Mouse (Mus musculus): ENCODE results near the gene Traf2. TPM values are rescaled to one million over a fixed set of nuclear protein-coding genes. Genes with fewer than 3 reads are reported as not detected.

Gene Traf2
- total and polyA plus RNA-seq, 3 experiments = 10.8 to 15.8 (median 13.5) TPM

GRCm38 (mm10) chr2:25577951-25578795 lies 31.4 kb upstream of the Traf2 start:
- Histone ChIP-seq H3K27me3 (ENCODE audit: control insufficient read depth, insufficient read depth, low read length) (peaks cover 27% of the 10 kb centered on the region), H3K4me1 (ENCODE audit: control insufficient read depth, insufficient read depth, low read length) (peaks cover 10% of the 10 kb centered on the region), H3K9ac (ENCODE audit: low read depth, low read length) (peak overlapping the region; percentile 10; the same call in 1 of the 2 replicates), H3K4me3 (peak overlapping the region; percentile 21), H3K79me2 (replicated peaks; ENCODE audit: control insufficient read depth, insufficient read depth, low read length) (no peaks in the 10 kb centered on the region), H3K36me3 (ENCODE audit: control insufficient read depth, insufficient read depth, low read length) (no peaks in the 10 kb centered on the region), H3K27ac (no peak overlapping the region)
- intact Hi-C loops (cut with DNase I) = no loop called here
- TF ChIP-seq POLR2A (IDR thresholded peaks at IDR 0.05; ENCODE audit: insufficient read depth, low read depth, low read length) (no peak), CTCF (IDR thresholded peaks at IDR 0.05) (peak; percentile 48)
- 3% methylated on average over 75 of the region's 75 CpGs for WGBS
- peak in 1 of 2 experiments; percentile 31 for DNase-seq

- H3K4me1 ChIP-seq (ENCODE audit: control insufficient read depth, insufficient read depth, low read length) = peaks cover 10% of the 10 kb centered on the region
- H3K27me3 ChIP-seq (ENCODE audit: control insufficient read depth, insufficient read depth, low read length) = peaks cover 27% of the 10 kb centered on the region
- WGBS = 17% methylated on average over 92 of the region's 92 CpGs
- H3K79me2 ChIP-seq (replicated peaks; ENCODE audit: control insufficient read depth, insufficient read depth, low read length) = no peaks in the 10 kb centered on the region
- no peak overlapping the region for H3K27ac ChIP-seq
- H3K9ac ChIP-seq (ENCODE audit: low read depth, low read length) = no peak overlapping the region; the same call in 1 of the 2 replicates
- no peak for DNase-seq
- intact Hi-C loops (cut with DNase I) = no loop called here
- no peaks in the 10 kb centered on the region for H3K36me3 ChIP-seq (ENCODE audit: control insufficient read depth, insufficient read depth, low read length)
- peak overlapping the region; percentile 21; the same call in 1 of the 2 replicates for H3K4me3 ChIP-seq
- no peak for TF ChIP-seq POLR2A (IDR thresholded peaks at IDR 0.05; ENCODE audit: insufficient read depth, low read depth, low read length)
- no peak for TF ChIP-seq CTCF (IDR thresholded peaks at IDR 0.05)
- TF ChIP-seq EP300 (IDR thresholded peaks at IDR 0.05; ENCODE audit: insufficient read depth, low read depth, low read length) = no peak
These were observed 30.5 kb upstream of the Traf2 start for GRCm38 (mm10) chr2:25576965-25577891.

DNA sequence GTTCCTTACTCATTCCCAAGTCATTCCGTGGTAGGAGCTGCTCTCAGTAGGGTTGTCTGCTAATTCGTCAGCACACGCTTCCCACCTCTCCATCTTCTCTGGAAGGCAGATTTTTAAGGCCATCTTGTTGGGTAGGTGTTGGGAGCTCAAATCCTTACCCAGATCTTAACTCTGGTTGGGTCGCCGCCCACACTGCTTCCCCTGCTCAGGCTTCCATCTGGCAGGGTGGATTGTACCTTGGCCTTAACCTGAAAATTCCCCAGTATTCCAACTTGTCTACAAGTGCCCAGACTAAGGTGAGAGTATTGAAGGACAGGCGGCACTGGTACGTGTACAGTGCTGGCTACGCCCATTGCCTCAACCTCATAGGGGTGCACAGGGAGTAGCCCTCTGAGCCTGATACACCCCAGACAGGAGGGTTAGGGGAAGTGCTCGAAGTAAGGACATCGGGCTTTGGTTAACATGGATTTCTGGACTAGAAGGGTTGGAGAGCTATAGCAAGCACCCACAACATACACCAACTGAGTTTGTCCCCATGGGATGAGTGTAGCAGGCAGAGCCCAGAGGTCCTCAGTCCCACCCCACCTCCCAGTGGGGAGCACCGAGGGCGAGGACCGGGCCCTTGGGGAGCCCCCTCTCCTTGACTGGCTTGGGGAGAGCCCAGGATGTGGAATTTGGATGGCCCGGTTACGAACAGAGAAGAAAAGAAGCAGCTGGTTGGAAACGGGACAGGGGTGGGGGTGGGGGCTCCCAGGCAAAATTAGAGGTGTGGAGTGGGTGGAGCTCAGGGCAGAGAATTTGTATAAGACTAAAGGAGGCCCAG lies 29.5 kb upstream of the Traf2 start:
- Histone ChIP-seq H3K9ac (ENCODE audit: low read depth, low read length) (0 out of 2 replicates have a peak overlapping the region, but pooled peaks have one; percentile 77), H3K27me3 (ENCODE audit: control insufficient read depth, insufficient read depth, low read length) (peaks cover 27% of the 10 kb centered on the region), H3K4me1 (ENCODE audit: control insufficient read depth, insufficient read depth, low read length) (peaks cover 5% of the 10 kb centered on the region), H3K36me3 (ENCODE audit: control insufficient read depth, insufficient read depth, low read length) (no peaks in the 10 kb centered on the region), H3K79me2 (replicated peaks; ENCODE audit: control insufficient read depth, insufficient read depth, low read length) (no peaks in the 10 kb centered on the region), H3K4me3 (no peak overlapping the region), H3K27ac (no peak overlapping the region; the same call in 1 of the 2 replicates)
- TF ChIP-seq CTCF (IDR thresholded peaks at IDR 0.05) (no peak), EP300 (IDR thresholded peaks at IDR 0.05; ENCODE audit: insufficient read depth, low read depth, low read length) (no peak), POLR2A (IDR thresholded peaks at IDR 0.05; ENCODE audit: insufficient read depth, low read depth, low read length) (no peak)
- WGBS = 84% methylated on average over 16 of the region's 16 CpGs
- intact Hi-C loops (cut with DNase I) = no loop called here
- no peak for DNase-seq

DNA sequence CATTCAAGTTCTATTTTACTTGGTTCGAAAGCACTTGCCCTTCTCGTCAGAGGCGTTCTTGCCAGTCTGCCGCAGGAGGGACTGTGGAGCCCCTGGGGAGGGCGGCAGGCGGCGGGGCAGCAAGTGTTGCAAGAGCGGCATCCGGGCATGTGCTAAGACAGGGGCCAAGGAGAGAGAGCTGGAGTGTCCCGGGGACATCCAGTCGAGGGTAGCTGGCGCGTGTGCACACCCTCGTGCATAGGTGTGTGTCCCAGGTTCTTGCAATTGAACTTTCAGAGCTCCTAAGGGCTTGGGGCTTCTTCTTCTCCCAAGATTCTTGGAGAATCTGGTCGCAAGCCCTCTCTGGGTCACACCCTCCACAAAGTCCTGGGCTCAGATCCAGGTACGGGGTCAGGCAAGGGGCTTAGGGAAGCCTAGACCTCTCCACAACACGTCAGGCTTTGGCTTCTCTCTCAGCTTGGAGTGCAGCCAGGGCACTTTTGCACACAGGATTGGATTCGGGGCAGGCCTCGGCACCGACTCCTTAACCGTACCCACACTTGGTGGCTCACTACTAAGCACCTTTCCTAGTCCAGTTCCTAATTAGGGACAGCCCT lies 28.8 kb upstream of the Traf2 start:
- TF ChIP-seq POLR2A (IDR thresholded peaks at IDR 0.05; ENCODE audit: insufficient read depth, low read depth, low read length) (no peak), EP300 (IDR thresholded peaks at IDR 0.05; ENCODE audit: insufficient read depth, low read depth, low read length) (no peak), CTCF (IDR thresholded peaks at IDR 0.05) (no peak)
- Histone ChIP-seq H3K4me1 (ENCODE audit: control insufficient read depth, insufficient read depth, low read length) (peaks cover 4% of the 10 kb centered on the region), H3K4me3 (peak overlapping the region; percentile 88), H3K9ac (ENCODE audit: low read depth, low read length) (peak overlapping the region; percentile 77), H3K36me3 (ENCODE audit: control insufficient read depth, insufficient read depth, low read length) (no peaks in the 10 kb centered on the region), H3K27me3 (ENCODE audit: control insufficient read depth, insufficient read depth, low read length) (peaks cover 27% of the 10 kb centered on the region), H3K27ac (peak overlapping the region; percentile 98), H3K79me2 (replicated peaks; ENCODE audit: control insufficient read depth, insufficient read depth, low read length) (no peaks in the 10 kb centered on the region)
- DNase-seq = peak; percentile 57 to 60
- WGBS = 5% methylated on average over 21 of the region's 21 CpGs
- intact Hi-C loops (cut with DNase I) = no loop called here
